In genomic region chr6:94563203-94563940, GRCm38 (mm10) we compare ENCODE assay signal across 13 mouse cellular contexts.
DNase-seq lines count a peak whose midpoint lies in the region; ATAC-seq and TF ChIP-seq lines count a peak whose summit lies in the region.
"Had no signal": no experiment of that assay in that cellular context is flagged by ENCODE, and none has a peak within 500 bp of the region (broad histone marks: within the 10 kb centered on the region; RNA-seq: fewer than 3 reads in every experiment).

No protein-coding gene starts in this region.

- no peaks in the 10 kb centered on the region for H3K27me3 ChIP-seq in heart, embryonic 13.5 days (replicated peaks)
- no peaks in the 10 kb centered on the region for H3K27me3 ChIP-seq in liver, embryonic 14.5 days (ENCODE audit: control insufficient read depth, insufficient read depth, low read length)
- H3K27me3 ChIP-seq in ES-Bruce4 (ENCODE audit: control insufficient read depth, insufficient read depth, low read length, poor library complexity, severe bottlenecking) = no peaks in the 10 kb centered on the region
- H3K27me3 ChIP-seq: limb, embryonic 12.5 days had no signal

- DNase-seq in heart, postnatal 25 days (ENCODE audit: low spot score) = no peak
- no peak for DNase-seq in liver, embryonic 14.5 days (ENCODE audit: low read depth in 3 of 3, low spot score in 3 of 3)
- DNase-seq in liver = no peak
- DNase-seq in adipocyte (ENCODE audit: low spot score) = peak; percentile 96
- DNase-seq in c-Kit-positive CD71-positive TER-119-positive erythroid progenitor cells, embryonic 14.5 days (ENCODE audit: low spot score) = no peak
- DNase-seq in urinary bladder, postnatal 14 days (ENCODE audit: low spot score) = no peak
- DNase-seq: cerebellum, adult 18-20 months; gastrocnemius, postnatal 25 days; right cerebral cortex, postnatal 14 days; thymus, postnatal 36 days had no signal

- H3K36me3 ChIP-seq in heart, embryonic 13.5 days = no peaks in the 10 kb centered on the region
- H3K36me3 ChIP-seq in liver, embryonic 14.5 days (replicated peaks; ENCODE audit: control insufficient read depth, insufficient read depth, low read depth) = no peaks in the 10 kb centered on the region
- H3K36me3 ChIP-seq in ES-Bruce4 (ENCODE audit: control insufficient read depth, insufficient read depth, low read length, poor library complexity, severe bottlenecking) = no peaks in the 10 kb centered on the region
- H3K36me3 ChIP-seq: limb, embryonic 12.5 days had no signal

- H3K4me1 ChIP-seq in heart, embryonic 13.5 days = peaks cover 15% of the 10 kb centered on the region
- no peaks in the 10 kb centered on the region for H3K4me1 ChIP-seq in liver, embryonic 14.5 days (replicated peaks; ENCODE audit: control insufficient read depth in 2 of 2, insufficient read depth in 2 of 2, low read length in 1 of 2)
- no peaks in the 10 kb centered on the region for H3K4me1 ChIP-seq in ES-Bruce4 (ENCODE audit: control insufficient read depth, insufficient read depth, low read length)

- H3K9ac ChIP-seq in heart, embryonic 13.5 days = peak overlapping the region; percentile 15; the same call in 1 of the 2 replicates
- no peak overlapping the region for H3K9ac ChIP-seq in liver, embryonic 14.5 days (replicated peaks)
- H3K9ac ChIP-seq in ES-Bruce4 (ENCODE audit: low read depth, poor library complexity, severe bottlenecking) = no peak overlapping the region
- H3K9ac ChIP-seq: limb, embryonic 12.5 days had no signal

- H3K4me2 ChIP-seq in heart, embryonic 13.5 days = peak overlapping the region; percentile 32
- H3K4me2 ChIP-seq in liver, embryonic 14.5 days (ENCODE audit: low read depth) = no peak overlapping the region
- H3K4me2 ChIP-seq: limb, embryonic 12.5 days had no signal

- peak; percentile 35 for TF ChIP-seq CTCF in liver, embryonic 14.5 days (IDR thresholded peaks at IDR 0.05; ENCODE audit: low read depth)
- peak; percentile 11 for TF ChIP-seq CTCF in ES-Bruce4 (IDR thresholded peaks at IDR 0.05; ENCODE audit: low read depth, low read length)

- no peak for ATAC-seq in heart, embryonic 13.5 days (ENCODE audit: extremely low read depth, insufficient number of reproducible peaks, low FRiP score, low TSS enrichment)
- ATAC-seq in liver, embryonic 14.5 days (ENCODE audit: insufficient read depth) = no peak

- no peak overlapping the region for H3K4me3 ChIP-seq in heart, embryonic 13.5 days
- no peak overlapping the region for H3K4me3 ChIP-seq in liver, embryonic 14.5 days (ENCODE audit: insufficient read depth in 1 of 2, low read depth in 2 of 2, low read length in 2 of 2)
- no peak overlapping the region for H3K4me3 ChIP-seq in ES-Bruce4 (ENCODE audit: low read depth, low read length)
- H3K4me3 ChIP-seq: limb, embryonic 12.5 days had no signal

- no peak for TF ChIP-seq EP300 in liver, embryonic 14.5 days (IDR thresholded peaks at IDR 0.05; ENCODE audit: low read depth)
- TF ChIP-seq EP300 in ES-Bruce4 (IDR thresholded peaks at IDR 0.05; ENCODE audit: insufficient read depth, low read depth, low read length) = no peak

- intact Hi-C loops in heart, postnatal 25 days (cut with DNase I) = no loop called here

- no peaks in the 10 kb centered on the region for H3K9me3 ChIP-seq in heart, embryonic 13.5 days
- no peaks in the 10 kb centered on the region for H3K9me3 ChIP-seq in liver, embryonic 14.5 days (ENCODE audit: control insufficient read depth, low read length)
- no peaks in the 10 kb centered on the region for H3K9me3 ChIP-seq in ES-Bruce4 (replicated peaks; ENCODE audit: control insufficient read depth, insufficient read depth, low read length, poor library complexity, severe bottlenecking)
- H3K9me3 ChIP-seq: limb, embryonic 12.5 days had no signal

- 40% methylated on average over 8 of the region's 8 CpGs for WGBS in heart, embryonic 13.5 days
- WGBS in liver, embryonic 14.5 days (ENCODE audit: insufficient replicate concordance) = 47% methylated on average over 8 of the region's 8 CpGs

- H3K27ac ChIP-seq in heart, embryonic 13.5 days (replicated peaks) = peak overlapping the region; percentile 51; the same call in 1 of the 2 replicates
- H3K27ac ChIP-seq in liver, embryonic 14.5 days = no peak overlapping the region
- no peak overlapping the region for H3K27ac ChIP-seq in ES-Bruce4 (ENCODE audit: insufficient read depth, low read length)
- H3K27ac ChIP-seq: limb, embryonic 12.5 days had no signal

- TF ChIP-seq POLR2A in ES-Bruce4 (IDR thresholded peaks at IDR 0.05; ENCODE audit: insufficient read depth, low read length) = no peak
